Mouse (Mus musculus) adrenal gland, postnatal 25 days (tissue): ENCODE measurements around the gene 4930568D16Rik. TPM values are rescaled to one million over a fixed set of nuclear protein-coding genes. Genes with fewer than 3 reads are reported as not detected.

Experiments
- total RNA-seq: library from RNA; stranded (reverse); gene quantifications from 2 replicates; pipeline ENCODE4 v1.2.3, GENCODE M21; 2021

The 4930568D16Rik gene
- total RNA-seq, 1 experiment from 2014 or later: not detected

Other genes starting within 250 kb of the 4930568D16Rik start
- 236 and 239 TPM in 2 replicates for gene Rab14, start 166.6 kb downstream of the 4930568D16Rik start, total RNA-seq
- gene Gsn, start 111.3 kb downstream of the 4930568D16Rik start, total RNA-seq: 181 and 185 TPM in 2 replicates
- gene Stom, start 30.8 kb downstream of the 4930568D16Rik start, total RNA-seq: 42.9 and 45.4 TPM in 2 replicates
- gene 4930402F06Rik, start 29.4 kb upstream of the 4930568D16Rik start, total RNA-seq: not detected in 2 replicates
- 8.1 and 13.4 TPM in 2 replicates for gene Ggta1, start 95.5 kb upstream of the 4930568D16Rik start, total RNA-seq
- gene Dab2ip, start 190.5 kb upstream of the 4930568D16Rik start, total RNA-seq: 96.1 and 137 TPM in 2 replicates